Mouse (Mus musculus): ENCODE measurements at regions not wholly inside any gene's neighbourhood (a gene's known extent, or its start where the extent isn't known, plus 50 kb on each side); places are given as distances from the start of the nearest gene placed in this dataset.

GRCm38 (mm10) chr6:41191734-41192326 lies 110.2 kb upstream of the Try4 start:
- TF ChIP-seq CTCF (IDR thresholded peaks at IDR 0.05; ENCODE audit: extremely low read depth, insufficient read length, insufficient replicate concordance, low read depth, low read length) (no peak), POLR2A (IDR thresholded peaks at IDR 0.05; ENCODE audit: low read depth, low read length) (no peak)
